Mouse (Mus musculus): ENCODE measurements around the gene Mok.

Mok gene

DNA sequence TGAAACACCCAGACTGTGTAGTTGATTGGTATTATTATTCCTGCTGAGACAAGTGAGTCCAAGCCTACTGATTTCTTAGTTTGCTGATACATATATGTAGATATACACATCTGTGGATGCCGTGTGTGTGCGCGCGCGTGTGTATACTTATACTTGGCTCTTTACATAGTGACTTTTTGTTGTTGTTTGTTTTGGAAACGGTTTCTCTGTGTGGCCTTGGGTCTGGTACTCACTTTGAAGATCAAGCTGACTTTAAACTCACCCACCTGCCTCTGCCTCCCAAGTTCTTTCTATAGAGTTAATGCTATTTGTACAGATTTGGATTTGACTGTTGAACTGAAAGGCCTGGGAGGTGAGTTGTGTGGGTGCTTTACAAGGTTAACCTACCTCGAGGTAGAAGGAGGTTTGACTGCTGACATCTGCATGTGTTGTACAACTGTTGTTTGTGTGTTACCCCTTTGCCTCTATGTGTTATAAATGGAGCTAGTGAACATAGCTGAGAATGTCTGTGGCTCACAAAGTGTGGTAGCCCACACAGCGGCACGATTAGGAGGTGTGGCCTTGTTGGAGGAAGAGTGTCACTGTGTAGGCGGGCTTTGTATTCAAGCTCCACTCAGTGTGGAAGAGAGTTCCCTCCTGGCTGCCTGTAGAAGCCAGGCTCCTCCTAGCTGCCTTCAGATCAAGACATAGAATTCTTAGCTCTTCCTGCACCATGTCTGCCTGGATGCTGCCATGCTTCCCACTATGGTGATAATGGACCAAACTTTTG lies 70.1 kb downstream of the Mok start:
- peak in 1 of 2 experiments; percentile 26 for DNase-seq (ENCODE audit: low spot score in 2 of 2)

DNA sequence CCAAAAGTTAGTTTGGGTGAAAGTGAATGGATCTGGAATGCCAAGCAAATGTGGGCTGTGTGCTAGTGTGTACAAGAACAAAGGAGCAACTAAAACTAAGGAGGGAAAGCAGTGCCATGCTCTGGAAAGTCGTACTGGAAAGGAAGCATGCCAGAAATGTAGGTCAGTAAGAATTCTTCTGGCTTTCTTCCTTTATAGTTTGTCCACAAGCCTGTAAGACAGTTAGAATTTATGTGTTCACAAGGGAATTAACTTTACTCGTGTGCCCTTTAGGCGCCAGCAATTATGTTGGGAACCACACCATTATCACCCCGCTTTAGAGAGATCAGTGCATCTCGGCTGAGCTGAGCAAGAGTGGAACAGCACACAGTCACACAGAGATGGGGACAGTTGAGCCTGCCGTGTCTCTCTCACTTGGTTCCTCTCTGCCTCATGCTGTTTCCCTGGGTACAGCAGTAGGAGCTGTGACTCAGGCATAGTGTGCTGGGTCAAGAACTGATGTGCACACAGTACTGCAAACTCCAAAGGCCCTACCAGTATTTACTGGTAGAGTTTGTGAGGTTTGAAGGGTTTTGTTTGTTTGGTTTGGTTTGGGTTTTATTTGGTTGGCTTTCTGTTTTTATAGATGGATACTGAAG lies 71.0 kb downstream of the Mok start:
- DNase-seq (ENCODE audit: low spot score in 2 of 2), result no peak

GRCm38 (mm10) chr12:110768562-110768961 lies 72.2 kb downstream of the Mok start:
- DNase-seq (ENCODE audit: low spot score in 2 of 2), result no peak

DNA sequence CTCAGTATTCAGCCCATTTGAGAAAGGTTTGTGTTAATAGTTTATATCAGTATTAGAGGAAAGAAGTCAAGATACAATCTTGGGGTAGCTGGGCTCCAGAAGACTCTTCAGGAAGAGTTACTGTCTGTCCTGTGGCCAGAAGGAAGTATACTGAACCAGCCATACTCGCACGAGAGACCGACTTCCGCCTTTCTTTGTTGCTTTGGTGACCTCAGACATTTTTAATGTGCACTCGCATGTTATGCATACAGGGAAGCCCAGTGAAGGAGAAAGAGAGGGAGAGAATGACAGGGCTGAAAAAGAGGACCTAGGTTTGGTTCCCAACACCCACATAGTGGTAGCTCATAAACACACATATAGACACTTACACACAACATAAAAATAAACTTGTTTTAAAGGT lies 76.2 kb downstream of the Mok start:
- no peak for DNase-seq (ENCODE audit: low spot score in 2 of 2)

DNA sequence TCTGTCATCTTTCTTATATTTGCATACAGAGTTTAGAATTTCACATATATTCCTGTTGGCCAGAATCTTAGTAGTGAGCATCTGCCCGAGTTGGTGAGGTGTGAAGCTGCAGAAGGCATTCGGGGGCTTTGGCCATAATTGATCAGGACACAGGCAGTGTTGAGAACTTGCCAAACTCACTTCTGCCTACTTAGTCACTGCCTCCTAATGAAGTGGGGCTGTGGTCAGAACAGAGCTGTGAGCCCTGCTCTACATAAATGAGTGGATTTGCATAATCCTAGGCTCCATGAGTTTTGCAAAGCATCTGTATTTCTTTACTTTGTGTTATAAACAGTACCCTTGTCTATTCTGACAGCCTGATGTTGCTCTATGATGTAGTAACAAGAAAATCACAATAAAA lies 78.4 kb downstream of the Mok start:
- no peak for DNase-seq (ENCODE audit: low spot score in 2 of 2)

GRCm38 (mm10) chr12:110758932-110759331 lies 81.8 kb downstream of the Mok start:
- DNase-seq (ENCODE audit: low spot score in 2 of 2), result no peak

Measured in frontal cortex, postnatal 36 days (tissue).